Mouse (Mus musculus): ENCODE data around the gene Car14.
"Not testable (repeated sequence)": the region's sequence is repeated elsewhere in the genome, so short reads cannot be mapped to it uniquely, and the experiment has no call there.

Gene Car14

GRCm38 (mm10) chr3:95904568-95904967 is at the start of gene Car14:
Gene Car14 (minus strand): TSS chr3:95904691.
- no peak for DNase-seq (ENCODE audit: low read depth)

- DNase-seq (ENCODE audit: low read depth), result no peak
Observed at GRCm38 (mm10) chr3:95953522-95953921, 49.0 kb upstream of the Car14 start.

GRCm38 (mm10) chr3:95953023-95953422 is 48.5 kb upstream of the Car14 start:
- no peak for DNase-seq (ENCODE audit: low read depth)

- not testable (repeated sequence) for DNase-seq (ENCODE audit: low read depth)
Observed at GRCm38 (mm10) chr3:95951566-95951965, 47.1 kb upstream of the Car14 start.

GRCm38 (mm10) chr3:95950763-95951551 is 46.5 kb upstream of the Car14 start:
- DNase-seq (ENCODE audit: low read depth), result peak; percentile 86

GRCm38 (mm10) chr3:95948325-95948724 is 43.8 kb upstream of the Car14 start:
- no peak for DNase-seq (ENCODE audit: low read depth)

- no peak for DNase-seq (ENCODE audit: low read depth)
Observed at GRCm38 (mm10) chr3:95945731-95946240, 41.3 kb upstream of the Car14 start.

GRCm38 (mm10) chr3:95944742-95945141 is 40.3 kb upstream of the Car14 start:
- no peak for DNase-seq (ENCODE audit: low read depth)

- DNase-seq (ENCODE audit: low read depth), result no peak
Observed at GRCm38 (mm10) chr3:95943226-95943625, 38.7 kb upstream of the Car14 start.

- DNase-seq (ENCODE audit: low read depth), result no peak
Observed at GRCm38 (mm10) chr3:95942749-95943148, 38.3 kb upstream of the Car14 start.

- DNase-seq (ENCODE audit: low read depth), result no peak
Observed at GRCm38 (mm10) chr3:95938835-95939234, 34.3 kb upstream of the Car14 start.

- DNase-seq (ENCODE audit: low read depth), result no peak
Observed at GRCm38 (mm10) chr3:95938217-95938616, 33.7 kb upstream of the Car14 start.

- no peak for DNase-seq (ENCODE audit: low read depth)
Observed at GRCm38 (mm10) chr3:95934448-95934847, 30.0 kb upstream of the Car14 start.

GRCm38 (mm10) chr3:95933111-95933750 is 28.7 kb upstream of the Car14 start:
- no peak for DNase-seq (ENCODE audit: low read depth)

- no peak for DNase-seq (ENCODE audit: low read depth)
Observed at GRCm38 (mm10) chr3:95932566-95932965, 28.1 kb upstream of the Car14 start.

- no peak for DNase-seq (ENCODE audit: low read depth)
Observed at GRCm38 (mm10) chr3:95932157-95932556, 27.7 kb upstream of the Car14 start.

- DNase-seq (ENCODE audit: low read depth), result no peak
Observed at GRCm38 (mm10) chr3:95931471-95931870, 27.0 kb upstream of the Car14 start.

- DNase-seq (ENCODE audit: low read depth), result no peak
Observed at GRCm38 (mm10) chr3:95930471-95930789, 25.9 kb upstream of the Car14 start.

GRCm38 (mm10) chr3:95929581-95930470 is 25.3 kb upstream of the Car14 start:
- DNase-seq (ENCODE audit: low read depth), result no peak

GRCm38 (mm10) chr3:95928658-95929503 is 24.4 kb upstream of the Car14 start, which contains the start of gene Anp32e:
Gene Anp32e (plus strand): TSS chr3:95929246.
- peak; percentile 98 for DNase-seq (ENCODE audit: low read depth)

- no peak for DNase-seq (ENCODE audit: low read depth)
Observed at GRCm38 (mm10) chr3:95928261-95928657, 23.8 kb upstream of the Car14 start.
